Mouse (Mus musculus) heart, embryonic 14.5 days (tissue): Measurements from ENCODE around the gene Csf2ra. TPM values are rescaled to one million over a fixed set of nuclear protein-coding genes. Genes with fewer than 3 reads are reported as not detected.
"Not testable (repeated sequence)": the region's sequence is repeated elsewhere in the genome, so short reads cannot be mapped to it uniquely, and the experiment has no call there.

ENCODE experiments used
- ATAC-seq: fragments of 200-750 bp; cut with Nextera tagmentation; 2 replicates; pipeline ENCODE4 v1.8.0; 2017; ENCODE audit warnings: low read depth, moderate TSS enrichment; ENCODE audit not compliant: insufficient number of reproducible peaks, insufficient read depth, low FRiP score
- H3K27ac ChIP-seq, 2 experiments: fragments of 200-500 bp in 1 of 2; fragments of 300-500 bp in 1 of 2; sonication (generic) in 1 of 2; replicated peaks in 1 of 2; 2 replicates each; pipeline ENCODE4 v1.5.1; 2012 to 2014; ENCODE audit warnings: low read depth in 2 of 2, low read length in 2 of 2, control low read depth in 1 of 2, mild to moderate bottlenecking in 1 of 2, mixed read lengths in 1 of 2; ENCODE audit not compliant: control insufficient read depth in 1 of 2, insufficient read depth in 1 of 2
- H3K27me3 ChIP-seq: fragments of 300-500 bp; sonication (generic); 2 replicates; pipeline ENCODE4 v1.6.1; 2014; ENCODE audit warnings: mild to moderate bottlenecking, low read length, control low read depth; ENCODE audit not compliant: control insufficient read depth, insufficient read depth
- H3K36me3 ChIP-seq: fragments of 300-500 bp; sonication (generic); 2 replicates; pipeline ENCODE4 v1.6.1; 2014; ENCODE audit warnings: mild to moderate bottlenecking, control low read depth, low read length, mixed read lengths; ENCODE audit not compliant: control insufficient read depth, insufficient read depth
- H3K4me1 ChIP-seq, 2 experiments: fragments of 200-500 bp in 1 of 2; fragments of 300-500 bp in 1 of 2; sonication (generic) in 1 of 2; 2 replicates each; pipeline ENCODE4 v1.6.1; 2012 to 2014; ENCODE audit warnings: low read length in 2 of 2, control low read depth in 1 of 2, mixed read lengths in 1 of 2; ENCODE audit not compliant: control insufficient read depth in 2 of 2, insufficient read depth in 2 of 2
- H3K4me2 ChIP-seq: fragments of 300-500 bp; sonication (generic); 2 replicates; pipeline ENCODE4 v1.6.1; 2014; ENCODE audit warnings: mild to moderate bottlenecking, low read length
- H3K4me3 ChIP-seq, 2 experiments: fragments of 200-500 bp in 1 of 2; fragments of 300-500 bp in 1 of 2; sonication (generic) in 1 of 2; 2 replicates each; pipeline ENCODE4 v1.5.1; 2012 to 2014; ENCODE audit warnings: low read length in 2 of 2, mild to moderate bottlenecking in 2 of 2, control low read depth in 1 of 2, low read depth in 1 of 2, moderate library complexity in 1 of 2; ENCODE audit not compliant: control insufficient read depth in 1 of 2, insufficient read depth in 1 of 2
- H3K9ac ChIP-seq: fragments of 300-500 bp; sonication (generic); 2 replicates; pipeline ENCODE4 v1.6.1; 2014; ENCODE audit warnings: mild to moderate bottlenecking, low read length
- H3K9me3 ChIP-seq: fragments of 300-500 bp; sonication (generic); 2 replicates; pipeline ENCODE4 v1.6.1; 2016; ENCODE audit warnings: low read length, control low read depth; ENCODE audit not compliant: control insufficient read depth
- WGBS: fragments of 180-500 bp; shearing (Covaris S2); extraction: QIAGEN DNeasy Blood & Tissue Kit; methylation state at CpG from one replicate; pipeline ENCODE4 v1.1.7; 2014; 5-methylcytosine and 5-hydroxymethylcytosine counted together
- polyA plus RNA-seq: library from polyadenylated mRNA; unstranded; fragments of >200 nt; fragmentation: Nextera tagmentation; extraction: Ambion mirVana; gene quantifications from 2 replicates; pipeline ENCODE4 v1.2.1, GENCODE M21; 2014

Csf2ra gene
- polyA plus RNA-seq, 1 experiment from 2014 or later, result 32.0 TPM

GRCm38 (mm10) chr19:61264933-61265332 is 36.7 kb upstream of the Csf2ra start:
- ATAC-seq, result no peak
- H3K4me1 ChIP-seq, result no peaks in the 10 kb centered on the region; a peak in 1 of 4 replicates
- no peak overlapping the region for H3K4me3 ChIP-seq
- H3K4me2 ChIP-seq, result no peak overlapping the region
- H3K27me3 ChIP-seq, result no peaks in the 10 kb centered on the region
- H3K36me3 ChIP-seq, result no peaks in the 10 kb centered on the region
- H3K27ac ChIP-seq, result no peak overlapping the region
- no peak overlapping the region for H3K9ac ChIP-seq
- no peaks in the 10 kb centered on the region for H3K9me3 ChIP-seq

- Histone ChIP-seq H3K4me3 (no peak overlapping the region), H3K4me2 (no peak overlapping the region), H3K4me1 (no peaks in the 10 kb centered on the region), H3K36me3 (no peaks in the 10 kb centered on the region), H3K9me3 (no peaks in the 10 kb centered on the region), H3K9ac (no peak overlapping the region), H3K27ac (no peak overlapping the region), H3K27me3 (no peaks in the 10 kb centered on the region)
- WGBS, result 71% methylated on average over 1 of the region's 1 CpGs
- ATAC-seq, result no peak
These were observed 36.0 kb upstream of the Csf2ra start for GRCm38 (mm10) chr19:61264227-61264626.

GRCm38 (mm10) chr19:61261241-61261640 is 33.0 kb upstream of the Csf2ra start:
- Histone ChIP-seq H3K4me3 (no peak overlapping the region), H3K27ac (no peak overlapping the region), H3K36me3 (no peaks in the 10 kb centered on the region), H3K27me3 (no peaks in the 10 kb centered on the region), H3K4me2 (no peak overlapping the region), H3K9ac (no peak overlapping the region), H3K9me3 (no peaks in the 10 kb centered on the region), H3K4me1 (no peaks in the 10 kb centered on the region)
- ATAC-seq, result no peak
- 76% methylated on average over 1 of the region's 1 CpGs for WGBS

- no peak overlapping the region for H3K4me3 ChIP-seq
- H3K27ac ChIP-seq, result no peak overlapping the region
- H3K4me2 ChIP-seq, result no peak overlapping the region
- H3K27me3 ChIP-seq, result no peaks in the 10 kb centered on the region
- ATAC-seq, result no peak
- no peaks in the 10 kb centered on the region for H3K36me3 ChIP-seq
- H3K9me3 ChIP-seq, result no peaks in the 10 kb centered on the region
- 90% methylated on average over 18 of the region's 18 CpGs for WGBS
- no peaks in the 10 kb centered on the region for H3K4me1 ChIP-seq
- no peak overlapping the region for H3K9ac ChIP-seq
These were observed 29.5 kb upstream of the Csf2ra start for GRCm38 (mm10) chr19:61257733-61258132.

- Histone ChIP-seq H3K9me3 (no peaks in the 10 kb centered on the region), H3K4me1 (no peaks in the 10 kb centered on the region), H3K4me2 (no peak overlapping the region), H3K4me3 (no peak overlapping the region), H3K27ac (no peak overlapping the region), H3K27me3 (no peaks in the 10 kb centered on the region), H3K9ac (no peak overlapping the region), H3K36me3 (no peaks in the 10 kb centered on the region)
- ATAC-seq, result no peak
- 73% methylated on average over 7 of the region's 7 CpGs for WGBS
These were observed 28.1 kb upstream of the Csf2ra start for GRCm38 (mm10) chr19:61256166-61256887.

GRCm38 (mm10) chr19:61247334-61247733 is 19.1 kb upstream of the Csf2ra start:
- H3K27ac ChIP-seq, H3K27me3 ChIP-seq, H3K4me3 ChIP-seq, H3K9me3 ChIP-seq, H3K4me2 ChIP-seq, H3K36me3 ChIP-seq, H3K4me1 ChIP-seq, H3K9ac ChIP-seq, ATAC-seq: not testable (repeated sequence)
- 80% methylated on average over 4 of the region's 4 CpGs for WGBS

GRCm38 (mm10) chr19:61244721-61245436 is 16.6 kb upstream of the Csf2ra start:
- Histone ChIP-seq H3K27me3 (no peaks in the 10 kb centered on the region), H3K36me3 (no peaks in the 10 kb centered on the region), H3K4me3 (no peak overlapping the region), H3K27ac (no peak overlapping the region), H3K4me2 (no peak overlapping the region), H3K4me1 (no peaks in the 10 kb centered on the region), H3K9ac (no peak overlapping the region), H3K9me3 (no peaks in the 10 kb centered on the region)
- 49% methylated on average over 5 of the region's 5 CpGs for whole genome bisulfite sequencing
- no peak for ATAC-seq
